Mouse (Mus musculus) liver, embryonic 14.5 days (tissue): ENCODE data around the gene Rell1.

Source experiments
- CTCF ChIP-seq: IDR thresholded peaks from 2 replicates; pipeline ENCODE4 v1.5.1; 2016; ENCODE audit warnings: antibody characterized with exemption, low read depth, control low read depth
- EP300 ChIP-seq: IDR thresholded peaks from 2 replicates; pipeline ENCODE4 v1.6.1; 2016; ENCODE audit warnings: antibody characterized with exemption, low read depth

DNA sequence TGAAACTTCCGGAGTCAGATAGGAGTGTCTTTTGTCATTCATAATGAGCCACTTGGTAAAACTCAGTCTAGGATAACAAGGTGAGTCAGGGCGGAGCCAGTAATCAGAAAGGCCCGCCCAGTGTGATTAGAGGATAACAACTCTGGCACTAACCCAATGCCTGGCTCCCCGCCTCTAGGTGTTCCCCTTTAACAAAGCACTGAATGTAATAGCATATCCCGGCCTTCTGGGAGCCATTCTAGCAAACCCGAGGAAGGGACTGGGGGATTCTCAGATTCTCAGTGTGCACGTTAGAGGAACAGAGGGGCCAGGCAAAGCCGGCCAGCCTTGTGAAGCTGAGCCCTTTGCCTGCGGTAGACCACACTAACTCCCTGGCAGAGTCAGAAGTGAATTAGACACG, 35.9 kb downstream of the Rell1 start:
- no peak for TF ChIP-seq CTCF
- no peak for TF ChIP-seq EP300
